Mouse (Mus musculus) midbrain, postnatal 0 days (tissue): ENCODE measurements around the gene Rnls. TPM values are rescaled to one million over a fixed set of nuclear protein-coding genes. Genes with fewer than 3 reads are reported as not detected.

Experiments used
- ATAC-seq: fragments of 200-750 bp; cut with Nextera tagmentation; 2 replicates; pipeline ENCODE4 v1.8.0; 2017; ENCODE audit warnings: moderate number of reproducible peaks, mild to moderate bottlenecking, moderate TSS enrichment, moderate library complexity; ENCODE audit not compliant: low FRiP score
- DNase-seq: peaks from one replicate; pipeline ENCODE4 v3.0.0-alpha.2; 2015; ENCODE audit warnings: low spot score
- H3K27ac ChIP-seq: fragments of 300-500 bp; sonication (generic); 2 replicates; pipeline ENCODE4 v1.5.1; 2014; ENCODE audit warnings: low read depth, mild to moderate bottlenecking, low read length, mixed read lengths
- H3K27me3 ChIP-seq: fragments of 300-500 bp; sonication (generic); 2 replicates; pipeline ENCODE4 v1.6.1; 2014; ENCODE audit warnings: low read length, control low read depth, mixed read lengths; ENCODE audit not compliant: insufficient read depth
- H3K36me3 ChIP-seq: fragments of 300-500 bp; sonication (generic); 2 replicates; pipeline ENCODE4 v1.6.1; 2014; ENCODE audit warnings: low read length, control low read depth, mixed read lengths; ENCODE audit not compliant: insufficient read depth
- H3K4me1 ChIP-seq: fragments of 300-500 bp; sonication (generic); 2 replicates; pipeline ENCODE4 v1.6.1; 2014; ENCODE audit warnings: mild to moderate bottlenecking, control low read depth, antibody characterized with exemption, low read length, mixed read lengths; ENCODE audit not compliant: insufficient read depth
- H3K4me2 ChIP-seq: fragments of 300-500 bp; sonication (generic); 2 replicates; pipeline ENCODE4 v1.6.1; 2014; ENCODE audit warnings: low read depth, mild to moderate bottlenecking, low read length, mixed read lengths; ENCODE audit not compliant: poor library complexity, severe bottlenecking
- H3K4me3 ChIP-seq: fragments of 300-500 bp; sonication (generic); 2 replicates; pipeline ENCODE4 v1.5.1; 2014; ENCODE audit warnings: low read depth, mild to moderate bottlenecking, low read length, moderate library complexity
- H3K9ac ChIP-seq: fragments of 300-500 bp; sonication (generic); replicated peaks from 2 replicates; pipeline ENCODE4 v1.6.1; 2014; ENCODE audit warnings: mild to moderate bottlenecking, low read length, moderate library complexity, mixed read lengths; ENCODE audit not compliant: poor library complexity, severe bottlenecking
- H3K9me3 ChIP-seq: fragments of 300-500 bp; sonication (generic); 2 replicates; pipeline ENCODE4 v1.6.1; 2016; ENCODE audit warnings: low read length, control low read depth
- CTCF ChIP-seq: IDR thresholded peaks from 2 replicates; pipeline ENCODE4 v1.5.1; 2016; ENCODE audit warnings: antibody characterized with exemption, mild to moderate bottlenecking
- WGBS: fragments of 180-500 bp; shearing (Covaris S2); extraction: QIAGEN DNeasy Blood & Tissue Kit; methylation state at CpG from one replicate; pipeline ENCODE4 v1.1.7; 2014; 5-methylcytosine and 5-hydroxymethylcytosine counted together
- polyA plus RNA-seq: library from polyadenylated mRNA; unstranded; fragments of >200 nt; fragmentation: Nextera tagmentation; extraction: Ambion mirVana; gene quantifications from 2 replicates; pipeline ENCODE4 v1.2.1, GENCODE M21; 2015
- total RNA-seq: library from RNA; depleted of rRNA; stranded (reverse); fragments of >200 nt; gene quantifications from 2 replicates; pipeline ENCODE4 v1.2.3, GENCODE M21; 2014

The Rnls gene
- total and polyA plus RNA-seq, 2 experiments from 2014 or later, result 3.1 to 10.7 TPM

- DNase-seq (no peak), ATAC-seq (no peak)
- no peak overlapping the region for H3K27ac ChIP-seq
These were observed 92.3 kb downstream of the Rnls start for GRCm38 (mm10) chr19:33299726-33300292.

GRCm38 (mm10) chr19:33296338-33296737 is 95.8 kb downstream of the Rnls start:
- no peak for ATAC-seq
- H3K36me3 ChIP-seq, result no peaks in the 10 kb centered on the region
- H3K27me3 ChIP-seq, result no peaks in the 10 kb centered on the region
- H3K4me3 ChIP-seq, result no peak overlapping the region
- H3K9ac ChIP-seq, result no peak overlapping the region
- peak; percentile 33; the same call in 1 of the 2 replicates for TF ChIP-seq CTCF
- H3K9me3 ChIP-seq, result no peaks in the 10 kb centered on the region
- H3K4me2 ChIP-seq, result no peak overlapping the region
- WGBS, result 50% methylated on average over 2 of the region's 2 CpGs
- H3K27ac ChIP-seq, result no peak overlapping the region
- DNase-seq, result peak; percentile 15
- no peaks in the 10 kb centered on the region for H3K4me1 ChIP-seq

More at GRCm38 (mm10) chr19:33299726-33300292, 92.3 kb downstream of the Rnls start:
- H3K9me3 ChIP-seq, result no peaks in the 10 kb centered on the region
- H3K4me2 ChIP-seq, result no peak overlapping the region
- 75% methylated on average over 3 of the region's 3 CpGs for WGBS
- H3K4me1 ChIP-seq, result no peaks in the 10 kb centered on the region
- no peaks in the 10 kb centered on the region for H3K27me3 ChIP-seq
- TF ChIP-seq CTCF, result no peak
- H3K9ac ChIP-seq, result no peak overlapping the region
- H3K36me3 ChIP-seq, result no peaks in the 10 kb centered on the region
- no peak overlapping the region for H3K4me3 ChIP-seq

DNA sequence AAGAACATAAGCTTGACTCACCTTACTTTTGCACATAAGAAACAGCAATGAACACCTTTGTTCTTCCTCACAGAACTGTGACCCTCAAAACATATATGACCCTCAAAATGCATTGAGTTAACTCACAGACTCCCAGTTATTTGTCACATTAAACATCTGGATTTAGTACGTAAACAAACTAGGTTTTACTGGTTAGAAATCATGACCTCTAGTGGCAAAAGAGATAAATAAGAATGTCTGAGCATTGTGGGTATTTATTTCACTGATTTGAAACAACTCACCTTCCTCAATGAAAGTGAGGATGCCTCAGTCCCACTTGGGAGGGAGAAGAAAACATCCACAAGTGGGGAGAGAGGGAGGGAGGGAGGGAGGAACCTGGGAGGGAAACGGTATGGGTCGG is 109.1 kb downstream of the Rnls start:
- no peaks in the 10 kb centered on the region for H3K9me3 ChIP-seq
- no peaks in the 10 kb centered on the region for H3K27me3 ChIP-seq
- no peak overlapping the region for H3K9ac ChIP-seq
- WGBS, result 66% methylated on average over 3 of the region's 3 CpGs
- DNase-seq (no peak), ATAC-seq (no peak)
- H3K4me1 ChIP-seq, result no peaks in the 10 kb centered on the region
- TF ChIP-seq CTCF, result peak; percentile 56
- no peaks in the 10 kb centered on the region for H3K36me3 ChIP-seq
- H3K4me2 ChIP-seq, result no peak overlapping the region
- H3K4me3 ChIP-seq, result no peak overlapping the region
- H3K27ac ChIP-seq, result no peak overlapping the region

DNA sequence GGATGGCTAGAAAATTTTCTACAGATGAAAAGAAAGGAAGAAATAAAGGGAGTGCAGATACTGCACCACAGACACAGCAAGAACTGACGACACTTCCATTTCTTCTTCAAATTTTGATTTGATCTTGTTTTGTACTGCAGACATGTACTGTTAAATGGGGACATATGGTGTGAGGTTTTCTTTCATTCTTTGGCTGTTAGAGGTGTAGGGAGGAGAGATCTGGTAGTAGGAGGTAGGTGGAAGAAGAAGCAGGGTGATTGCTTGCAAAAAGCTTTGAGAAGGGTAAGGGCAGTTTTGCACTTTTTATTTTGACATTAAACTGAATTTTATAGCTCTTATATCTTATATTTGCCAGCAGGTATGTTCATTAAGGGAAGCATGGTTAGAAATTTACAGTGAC is 115.7 kb downstream of the Rnls start:
- DNase-seq (no peak), ATAC-seq (no peak)
- no peak for TF ChIP-seq CTCF
- H3K4me3 ChIP-seq, result no peak overlapping the region
- no peaks in the 10 kb centered on the region for H3K4me1 ChIP-seq
- no peaks in the 10 kb centered on the region for H3K27me3 ChIP-seq
- no peak overlapping the region for H3K9ac ChIP-seq
- no peak overlapping the region for H3K4me2 ChIP-seq
- H3K36me3 ChIP-seq, result no peaks in the 10 kb centered on the region
- 94% methylated on average over 1 of the region's 1 CpGs for WGBS
- no peak overlapping the region for H3K27ac ChIP-seq
- no peaks in the 10 kb centered on the region for H3K9me3 ChIP-seq

DNA sequence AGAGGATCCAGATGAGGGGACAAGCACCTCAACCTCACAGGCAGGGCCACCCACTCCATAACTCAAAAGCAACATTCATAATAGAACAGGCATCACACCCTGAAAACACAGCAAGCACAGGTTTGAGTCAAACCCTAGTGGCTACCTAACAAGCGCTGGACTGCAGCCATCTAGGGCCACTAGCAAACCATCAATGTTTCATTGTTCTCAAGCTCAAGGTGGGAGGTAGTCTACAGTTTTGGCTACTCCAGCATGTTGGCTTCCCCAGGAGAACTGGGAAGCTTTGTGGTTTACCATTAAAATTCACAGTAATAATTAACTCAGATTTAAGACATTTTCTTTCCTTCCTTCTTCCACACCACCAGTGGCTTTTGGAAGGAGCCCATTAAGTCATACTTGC is 118.4 kb downstream of the Rnls start:
- Histone ChIP-seq H3K9ac (no peak overlapping the region), H3K27ac (no peak overlapping the region), H3K27me3 (no peaks in the 10 kb centered on the region), H3K4me1 (no peaks in the 10 kb centered on the region), H3K9me3 (no peaks in the 10 kb centered on the region), H3K4me2 (no peak overlapping the region), H3K4me3 (no peak overlapping the region), H3K36me3 (no peaks in the 10 kb centered on the region)
- ATAC-seq (no peak), DNase-seq (no peak)
- no peak for TF ChIP-seq CTCF
- WGBS, result 97% methylated on average over 1 of the region's 1 CpGs

DNA sequence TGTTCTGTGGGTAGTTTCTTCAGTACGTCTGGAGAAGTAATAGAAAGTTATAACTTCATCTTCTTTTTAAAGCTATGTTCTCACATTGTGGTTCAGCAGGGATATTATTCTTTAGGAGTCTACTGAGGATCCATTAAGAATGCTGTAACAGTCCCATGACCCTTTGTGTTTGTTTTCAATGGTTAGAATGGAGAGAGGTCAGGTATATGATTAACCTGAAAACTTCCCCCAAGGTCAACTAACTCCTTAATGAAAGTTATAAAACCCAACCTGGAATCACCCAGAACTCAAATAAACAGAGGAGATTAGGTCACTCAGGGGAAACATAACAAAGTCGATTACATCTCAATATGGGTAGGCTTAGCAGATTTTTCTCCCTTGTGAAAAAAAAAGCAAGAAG is 120.5 kb downstream of the Rnls start:
- no peaks in the 10 kb centered on the region for H3K9me3 ChIP-seq
- H3K9ac ChIP-seq, result no peak overlapping the region
- 67% methylated on average over 2 of the region's 2 CpGs for WGBS
- H3K27me3 ChIP-seq, result no peaks in the 10 kb centered on the region
- DNase-seq, result no peak
- no peak overlapping the region for H3K27ac ChIP-seq
- no peak for TF ChIP-seq CTCF
- ATAC-seq, result no peak
- H3K4me3 ChIP-seq, result no peak overlapping the region
- H3K4me2 ChIP-seq, result no peak overlapping the region
- no peaks in the 10 kb centered on the region for H3K4me1 ChIP-seq
- H3K36me3 ChIP-seq, result no peaks in the 10 kb centered on the region
